Mouse (Mus musculus) embryonic facial prominence, embryonic 11.5 days (tissue): ENCODE measurements at regions not wholly inside any gene's neighbourhood (a gene's known extent, or its start where the extent isn't known, plus 50 kb on each side); places are given as distances from the start of the nearest gene placed in this dataset.

Source experiments
- ATAC-seq: fragments of 200-750 bp; cut with Nextera tagmentation; replicated peaks from 2 replicates; pipeline ENCODE4 v1.8.0; 2017; ENCODE audit warnings: low read depth; ENCODE audit not compliant: insufficient number of reproducible peaks, low FRiP score, low TSS enrichment
- DNase-seq: peaks from one replicate; pipeline ENCODE4 v3.0.0-alpha.2; 2015; ENCODE audit warnings: low spot score
- H3K27ac ChIP-seq: fragments of 300-500 bp; sonication (generic); replicated peaks from 2 replicates; pipeline ENCODE4 v1.5.1; 2014; ENCODE audit warnings: mild to moderate bottlenecking, low read depth, low read length, control low read depth
- H3K27me3 ChIP-seq: fragments of 300-500 bp; sonication (generic); 2 replicates; pipeline ENCODE4 v1.6.1; 2014; ENCODE audit warnings: mild to moderate bottlenecking, low read length, moderate library complexity, mixed read lengths; ENCODE audit not compliant: control insufficient read depth, insufficient read depth
- H3K36me3 ChIP-seq: fragments of 300-500 bp; sonication (generic); replicated peaks from 2 replicates; pipeline ENCODE4 v1.6.1; 2014; ENCODE audit warnings: low read depth, mild to moderate bottlenecking, low read length, moderate library complexity, mixed read lengths; ENCODE audit not compliant: control insufficient read depth, insufficient read depth
- H3K4me1 ChIP-seq: fragments of 300-500 bp; sonication (generic); 2 replicates; pipeline ENCODE4 v1.6.1; 2014; ENCODE audit warnings: low read length, mixed read lengths; ENCODE audit not compliant: control insufficient read depth, insufficient read depth
- H3K4me2 ChIP-seq: fragments of 300-500 bp; sonication (generic); 2 replicates; pipeline ENCODE4 v1.6.1; 2014; ENCODE audit warnings: low read depth, mild to moderate bottlenecking, control low read depth, low read length, moderate library complexity
- H3K4me3 ChIP-seq: fragments of 300-500 bp; sonication (generic); 2 replicates; pipeline ENCODE4 v1.5.1; 2014; ENCODE audit warnings: low read depth, low read length, control low read depth
- H3K9ac ChIP-seq: fragments of 300-500 bp; sonication (generic); replicated peaks from 2 replicates; pipeline ENCODE4 v1.6.1; 2014; ENCODE audit warnings: mild to moderate bottlenecking, control low read depth, low read length
- H3K9me3 ChIP-seq: fragments of 300-500 bp; sonication (generic); replicated peaks from 2 replicates; pipeline ENCODE4 v1.6.1; 2016; ENCODE audit warnings: mild to moderate bottlenecking, low read length, inconsistent platforms, mixed read lengths; ENCODE audit not compliant: control insufficient read depth
- WGBS: fragments of 180-500 bp; shearing (Covaris S2); extraction: QIAGEN DNeasy Blood & Tissue Kit; methylation state at CpG from one replicate; pipeline ENCODE4 v1.1.7; 2014; 5-methylcytosine and 5-hydroxymethylcytosine counted together

DNA sequence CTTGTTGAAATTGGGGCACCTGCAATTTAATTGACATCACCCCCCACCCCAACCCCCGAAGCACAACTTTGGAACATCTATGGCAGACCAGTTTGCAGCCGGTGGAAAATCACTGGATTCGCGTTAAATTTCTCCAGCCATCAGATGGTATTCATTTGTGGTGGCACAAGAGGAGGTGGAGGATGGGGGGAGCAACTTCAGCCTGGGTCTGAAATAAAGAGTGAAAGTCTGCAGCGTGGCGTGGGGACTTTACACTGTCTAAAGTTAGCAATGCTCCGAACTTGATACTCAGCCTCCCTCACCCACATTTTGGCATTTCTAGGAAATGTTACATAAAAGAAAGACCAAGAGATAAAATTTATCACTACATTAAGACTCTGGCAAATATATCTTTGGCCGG, 381.8 kb upstream of the Nr2f2 start:
- DNase-seq, result peak; percentile 68
- Histone ChIP-seq H3K36me3 (no peaks in the 10 kb centered on the region), H3K9ac (no peak overlapping the region), H3K4me2 (no peak overlapping the region), H3K9me3 (no peaks in the 10 kb centered on the region), H3K27ac (no peak overlapping the region), H3K27me3 (no peaks in the 10 kb centered on the region), H3K4me3 (no peak overlapping the region), H3K4me1 (no peaks in the 10 kb centered on the region)
- WGBS, result 43% methylated on average over 8 of the region's 8 CpGs
- ATAC-seq, result no peak

DNA sequence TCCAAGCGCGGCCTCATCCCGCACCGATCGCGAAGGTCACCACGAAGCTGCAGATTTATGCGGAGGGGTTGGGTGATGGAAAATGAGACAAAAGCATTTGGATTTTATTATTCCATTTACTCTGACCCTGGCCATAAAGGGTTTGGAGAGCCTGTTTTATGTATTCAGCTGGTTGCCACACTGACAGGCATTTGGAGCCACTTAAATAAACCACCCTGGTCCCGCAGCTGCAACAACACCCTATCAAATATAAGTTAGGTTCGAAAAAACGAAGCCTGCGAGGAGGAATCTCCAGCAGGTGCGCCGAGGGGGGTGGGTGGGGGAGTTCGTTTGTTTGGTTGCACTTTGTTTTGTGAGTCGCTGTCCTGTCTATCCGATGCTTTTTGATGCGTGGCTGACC, 377.8 kb upstream of the Nr2f2 start:
- WGBS, result 38% methylated on average over 18 of the region's 18 CpGs
- DNase-seq, result peak; percentile 69

DNA sequence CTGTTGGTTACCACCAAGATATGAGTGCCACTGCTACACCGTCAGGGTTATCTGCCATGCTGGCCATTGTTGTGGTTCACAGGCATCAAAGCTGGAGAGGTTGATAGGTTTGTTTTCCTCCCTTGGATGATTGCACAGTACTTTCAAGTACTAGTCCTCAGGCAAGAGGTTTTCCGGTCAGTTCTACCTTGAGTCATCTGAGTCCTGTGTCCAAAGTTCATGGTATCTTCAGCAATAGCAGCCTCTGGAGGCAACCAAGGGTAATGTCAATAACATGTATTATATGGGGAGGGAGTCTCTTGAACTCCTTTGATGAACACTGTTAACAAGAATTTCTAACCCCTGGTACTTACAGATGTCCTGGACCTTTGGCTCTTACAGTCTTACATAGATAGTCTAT, 369.1 kb upstream of the Nr2f2 start:
- no peak overlapping the region for H3K4me3 ChIP-seq
- no peak for DNase-seq
- no peaks in the 10 kb centered on the region for H3K9me3 ChIP-seq
- no peaks in the 10 kb centered on the region for H3K4me1 ChIP-seq
- H3K4me2 ChIP-seq, result no peak overlapping the region
- no peaks in the 10 kb centered on the region for H3K36me3 ChIP-seq
- H3K27ac ChIP-seq, result no peak overlapping the region
- no peak for ATAC-seq
- H3K9ac ChIP-seq, result no peak overlapping the region
- H3K27me3 ChIP-seq, result no peaks in the 10 kb centered on the region
- 97% methylated on average over 2 of the region's 2 CpGs for WGBS

More for the DNA sequence above, 377.8 kb upstream of the Nr2f2 start:
- Histone ChIP-seq H3K27me3 (no peaks in the 10 kb centered on the region), H3K27ac (no peak overlapping the region), H3K9me3 (no peaks in the 10 kb centered on the region), H3K9ac (no peak overlapping the region), H3K4me3 (no peak overlapping the region), H3K4me2 (no peak overlapping the region), H3K4me1 (no peaks in the 10 kb centered on the region), H3K36me3 (no peaks in the 10 kb centered on the region)
- no peak for ATAC-seq

DNA sequence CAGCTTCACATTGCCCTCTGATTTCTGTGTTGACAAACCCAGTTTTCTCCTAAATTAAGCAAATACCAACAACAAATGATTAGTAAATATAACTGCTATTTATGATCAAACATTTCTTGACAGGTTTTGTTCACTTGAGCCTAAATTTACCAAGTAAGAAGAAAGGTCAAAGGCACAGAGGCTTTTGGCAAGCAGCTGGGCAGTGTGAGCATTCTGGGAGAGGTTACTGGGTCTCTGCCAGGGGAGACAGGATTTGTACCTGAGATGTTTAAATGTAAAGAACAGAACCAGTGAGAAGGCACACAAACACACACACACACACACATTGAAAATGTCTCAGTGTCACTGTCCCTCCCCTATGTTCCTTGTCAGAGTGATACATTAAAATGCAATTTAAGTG, 367.0 kb upstream of the Nr2f2 start:
- H3K27ac ChIP-seq, result no peak overlapping the region
- H3K4me1 ChIP-seq, result no peaks in the 10 kb centered on the region
- no peaks in the 10 kb centered on the region for H3K27me3 ChIP-seq
- DNase-seq, result no peak
- no peak overlapping the region for H3K9ac ChIP-seq
- no peaks in the 10 kb centered on the region for H3K36me3 ChIP-seq
- H3K9me3 ChIP-seq, result no peaks in the 10 kb centered on the region
- no peak for ATAC-seq
- no peak overlapping the region for H3K4me2 ChIP-seq
- no peak overlapping the region for H3K4me3 ChIP-seq

DNA sequence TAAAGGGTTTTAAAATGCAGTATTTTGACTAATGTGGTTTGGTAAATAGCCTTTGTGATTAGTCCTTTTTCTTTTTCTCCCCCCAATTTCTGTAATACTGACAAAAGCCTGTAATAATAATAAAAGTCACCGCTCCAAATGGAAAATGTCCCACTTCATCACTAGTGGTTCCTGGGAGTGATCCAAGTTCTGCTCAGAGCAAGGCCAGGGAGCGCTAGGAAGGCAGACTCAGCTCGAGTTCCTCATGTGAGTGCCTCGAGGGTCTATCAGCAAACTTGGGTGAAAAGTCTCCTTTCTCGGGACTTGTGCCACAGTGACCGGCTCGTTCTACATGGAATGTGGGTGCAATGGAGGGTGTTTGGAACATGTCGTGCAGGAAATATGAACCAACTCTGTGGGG, 363.4 kb upstream of the Nr2f2 start:
- no peaks in the 10 kb centered on the region for H3K4me1 ChIP-seq
- H3K4me2 ChIP-seq, result no peak overlapping the region
- no peaks in the 10 kb centered on the region for H3K36me3 ChIP-seq
- DNase-seq, result no peak
- no peaks in the 10 kb centered on the region for H3K9me3 ChIP-seq
- H3K9ac ChIP-seq, result no peak overlapping the region
- 87% methylated on average over 8 of the region's 8 CpGs for WGBS
- H3K4me3 ChIP-seq, result no peak overlapping the region
- H3K27me3 ChIP-seq, result no peaks in the 10 kb centered on the region
- no peak overlapping the region for H3K27ac ChIP-seq
- ATAC-seq, result no peak

DNA sequence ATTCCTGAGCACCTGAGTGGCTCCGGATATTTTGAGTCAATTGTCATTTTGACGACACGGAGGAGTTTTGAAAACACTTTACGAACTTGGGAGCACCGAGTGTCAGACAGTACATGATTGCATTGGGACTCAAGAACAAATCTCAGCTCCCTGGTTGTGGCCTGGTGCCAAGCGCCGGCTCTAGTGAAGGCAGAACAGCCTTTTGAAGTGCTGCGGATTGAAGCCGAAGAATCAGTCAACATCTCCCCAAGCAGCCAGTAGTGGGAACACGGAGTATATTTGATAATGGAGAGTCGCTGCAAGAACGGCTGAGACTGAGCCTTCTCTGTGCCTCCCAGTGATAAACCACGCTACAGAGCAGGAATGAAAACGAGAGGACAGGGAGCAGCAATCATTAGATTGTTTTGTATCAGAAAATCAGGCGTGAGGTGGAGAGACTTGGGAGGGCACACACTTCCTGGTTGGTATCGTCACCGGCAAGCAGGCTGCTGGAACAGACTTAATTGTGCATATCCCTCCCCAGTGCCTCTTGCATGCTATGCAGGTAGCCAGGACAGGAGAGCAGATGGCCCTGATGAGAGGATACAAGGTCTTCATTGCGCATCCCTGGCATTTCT, 351.7 kb upstream of the Nr2f2 start:
- Histone ChIP-seq H3K36me3 (no peaks in the 10 kb centered on the region), H3K4me3 (no peak overlapping the region), H3K9me3 (no peaks in the 10 kb centered on the region), H3K27ac (no peak overlapping the region), H3K27me3 (no peaks in the 10 kb centered on the region), H3K4me1 (no peaks in the 10 kb centered on the region), H3K9ac (no peak overlapping the region), H3K4me2 (no peak overlapping the region)
- ATAC-seq, result no peak
- no peak for DNase-seq
- 83% methylated on average over 18 of the region's 18 CpGs for WGBS

DNA sequence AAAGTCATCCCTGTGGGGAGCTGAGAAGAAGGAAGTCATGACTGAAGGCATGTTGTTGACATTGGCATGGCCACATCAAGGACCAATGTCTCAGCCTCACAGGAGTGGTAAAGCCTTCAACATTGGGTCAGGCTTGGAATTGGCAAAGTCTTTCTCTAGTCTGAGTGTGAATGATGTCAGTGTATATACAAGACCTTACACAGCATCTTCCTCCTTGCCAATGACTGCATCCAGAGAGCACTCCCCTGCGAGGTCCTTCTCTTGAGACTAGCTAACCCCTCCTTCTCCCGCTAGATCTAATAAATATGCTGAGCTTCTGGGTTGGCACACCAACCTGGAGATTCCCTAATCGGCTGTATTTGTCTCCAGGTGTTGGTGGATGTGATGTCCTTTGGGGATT, 351.1 kb upstream of the Nr2f2 start:
- Histone ChIP-seq H3K9ac (no peak overlapping the region), H3K27ac (no peak overlapping the region), H3K36me3 (no peaks in the 10 kb centered on the region), H3K4me3 (no peak overlapping the region), H3K9me3 (no peaks in the 10 kb centered on the region), H3K4me2 (no peak overlapping the region), H3K27me3 (no peaks in the 10 kb centered on the region), H3K4me1 (no peaks in the 10 kb centered on the region)
- no peak for ATAC-seq
- WGBS, result 92% methylated on average over 3 of the region's 3 CpGs
- DNase-seq, result no peak

DNA sequence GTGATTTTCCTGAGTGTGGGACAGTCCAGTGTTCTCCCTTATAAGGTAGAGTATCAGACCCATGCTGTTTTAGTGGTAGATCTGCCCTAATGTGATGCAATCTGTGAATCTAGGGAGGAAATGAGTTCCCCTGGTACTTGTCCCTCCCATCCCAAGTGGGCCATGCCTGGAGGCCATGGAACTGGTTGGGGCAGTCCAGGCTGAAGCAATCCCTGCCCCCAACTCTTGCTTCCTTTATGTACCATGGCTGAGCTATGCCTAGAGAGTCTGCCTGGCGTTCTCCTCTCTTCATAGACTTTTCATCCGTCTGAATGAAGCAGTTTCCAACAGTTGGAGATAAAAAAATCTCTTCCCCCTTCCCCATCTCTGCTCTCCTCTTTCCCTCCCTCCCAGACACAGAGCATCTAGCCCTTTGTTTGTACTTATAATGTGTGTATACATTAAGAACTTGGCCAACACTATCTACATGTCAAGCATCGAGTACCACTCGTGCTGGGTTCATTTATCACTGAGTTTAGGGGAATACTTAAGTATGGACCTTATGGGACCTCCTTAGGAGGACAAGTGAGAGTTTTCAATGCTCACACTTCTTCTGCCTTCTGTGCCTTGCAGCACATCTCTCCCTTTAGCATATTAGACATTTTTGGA, 350.4 kb upstream of the Nr2f2 start:
- WGBS, result 74% methylated on average over 4 of the region's 4 CpGs
- DNase-seq, result no peak

More for the DNA sequence above, 350.4 kb upstream of the Nr2f2 start:
- Histone ChIP-seq H3K9ac (no peak overlapping the region), H3K36me3 (no peaks in the 10 kb centered on the region), H3K9me3 (no peaks in the 10 kb centered on the region), H3K4me2 (no peak overlapping the region), H3K4me3 (no peak overlapping the region), H3K27ac (no peak overlapping the region), H3K4me1 (no peaks in the 10 kb centered on the region), H3K27me3 (no peaks in the 10 kb centered on the region)
- ATAC-seq, result no peak
